Mouse (Mus musculus): Measurements from ENCODE around the gene Ikzf2. TPM values are rescaled to one million over a fixed set of nuclear protein-coding genes. Genes with fewer than 3 reads are reported as not detected.

Ikzf2 gene
- polyA plus RNA-seq, 1 experiment from 2014 or later = 3.4 TPM

- Histone ChIP-seq H3K27me3 (ENCODE audit: control insufficient read depth, insufficient read depth, low read length) (no peaks in the 10 kb centered on the region), H3K4me2 (ENCODE audit: low read depth) (no peak overlapping the region), H3K9ac (ENCODE audit: low read length) (no peak overlapping the region), H3K27ac (ENCODE audit: low read depth, low read length) (no peak overlapping the region), H3K4me1 (ENCODE audit: control insufficient read depth, insufficient read depth, low read length) (no peaks in the 10 kb centered on the region), H3K4me3 (ENCODE audit: low read depth, low read length) (no peak overlapping the region), H3K9me3 (ENCODE audit: control insufficient read depth, low read length) (no peaks in the 10 kb centered on the region), H3K36me3 (ENCODE audit: control insufficient read depth, insufficient read depth, low read length) (no peaks in the 10 kb centered on the region)
- WGBS = 87% methylated on average over 3 of the region's 3 CpGs
- ATAC-seq (ENCODE audit: insufficient read depth, low FRiP score, low TSS enrichment) (no peak), DNase-seq (ENCODE audit: low spot score) (no peak)
Observed at GRCm38 (mm10) chr1:69682261-69682660, 4.8 kb downstream of the Ikzf2 start.

- Histone ChIP-seq H3K4me2 (ENCODE audit: low read depth) (no peak overlapping the region), H3K9me3 (ENCODE audit: control insufficient read depth, low read length) (no peaks in the 10 kb centered on the region), H3K4me3 (ENCODE audit: low read depth, low read length) (no peak overlapping the region), H3K36me3 (ENCODE audit: control insufficient read depth, insufficient read depth, low read length) (no peaks in the 10 kb centered on the region), H3K9ac (ENCODE audit: low read length) (no peak overlapping the region), H3K27ac (ENCODE audit: low read depth, low read length) (no peak overlapping the region), H3K4me1 (ENCODE audit: control insufficient read depth, insufficient read depth, low read length) (no peaks in the 10 kb centered on the region), H3K27me3 (ENCODE audit: control insufficient read depth, insufficient read depth, low read length) (no peaks in the 10 kb centered on the region)
- WGBS = 86% methylated on average over 5 of the region's 5 CpGs
- DNase-seq (ENCODE audit: low spot score) (no peak), ATAC-seq (ENCODE audit: insufficient read depth, low FRiP score, low TSS enrichment) (no peak)
Observed at GRCm38 (mm10) chr1:69681003-69681402, 6.0 kb downstream of the Ikzf2 start.

- H3K9ac ChIP-seq (ENCODE audit: low read length) = no peak overlapping the region
- H3K27ac ChIP-seq (ENCODE audit: low read depth, low read length) = no peak overlapping the region
- no peak overlapping the region for H3K4me3 ChIP-seq (ENCODE audit: low read depth, low read length)
- no peak for ATAC-seq (ENCODE audit: insufficient read depth, low FRiP score, low TSS enrichment)
- DNase-seq (ENCODE audit: low spot score) = no peak
- no peaks in the 10 kb centered on the region for H3K4me1 ChIP-seq (ENCODE audit: control insufficient read depth, insufficient read depth, low read length)
- H3K36me3 ChIP-seq (ENCODE audit: control insufficient read depth, insufficient read depth, low read length) = no peaks in the 10 kb centered on the region
- H3K4me2 ChIP-seq (ENCODE audit: low read depth) = no peak overlapping the region
- no peaks in the 10 kb centered on the region for H3K9me3 ChIP-seq (ENCODE audit: control insufficient read depth, low read length)
- 89% methylated on average over 4 of the region's 4 CpGs for WGBS
- H3K27me3 ChIP-seq (ENCODE audit: control insufficient read depth, insufficient read depth, low read length) = no peaks in the 10 kb centered on the region
Observed at GRCm38 (mm10) chr1:69680501-69680900, 6.5 kb downstream of the Ikzf2 start.

- WGBS = 90% methylated on average over 10 of the region's 10 CpGs
Observed at GRCm38 (mm10) chr1:69669897-69670404, 17.1 kb downstream of the Ikzf2 start.

GRCm38 (mm10) chr1:69667456-69667855, 19.6 kb downstream of the Ikzf2 start:
- Histone ChIP-seq H3K27ac (ENCODE audit: low read depth, low read length) (no peak overlapping the region), H3K4me1 (ENCODE audit: control insufficient read depth, insufficient read depth, low read length) (no peaks in the 10 kb centered on the region), H3K9me3 (ENCODE audit: control insufficient read depth, low read length) (no peaks in the 10 kb centered on the region), H3K4me3 (ENCODE audit: low read depth, low read length) (no peak overlapping the region), H3K9ac (ENCODE audit: low read length) (no peak overlapping the region), H3K4me2 (ENCODE audit: low read depth) (no peak overlapping the region), H3K27me3 (ENCODE audit: control insufficient read depth, insufficient read depth, low read length) (no peaks in the 10 kb centered on the region), H3K36me3 (ENCODE audit: control insufficient read depth, insufficient read depth, low read length) (no peaks in the 10 kb centered on the region)
- no peak for DNase-seq (ENCODE audit: low spot score)
- no peak for ATAC-seq (ENCODE audit: insufficient read depth, low FRiP score, low TSS enrichment)
- WGBS = 85% methylated on average over 5 of the region's 5 CpGs

More at GRCm38 (mm10) chr1:69669897-69670404, 17.1 kb downstream of the Ikzf2 start:
- H3K9ac ChIP-seq (ENCODE audit: low read length) = no peak overlapping the region
- H3K4me3 ChIP-seq (ENCODE audit: low read depth, low read length) = no peak overlapping the region
- no peak overlapping the region for H3K27ac ChIP-seq (ENCODE audit: low read depth, low read length)
- H3K27me3 ChIP-seq (ENCODE audit: control insufficient read depth, insufficient read depth, low read length) = no peaks in the 10 kb centered on the region
- H3K4me2 ChIP-seq (ENCODE audit: low read depth) = no peak overlapping the region
- ATAC-seq (ENCODE audit: insufficient read depth, low FRiP score, low TSS enrichment) (no peak), DNase-seq (ENCODE audit: low spot score) (no peak)
- H3K9me3 ChIP-seq (ENCODE audit: control insufficient read depth, low read length) = no peaks in the 10 kb centered on the region
- no peaks in the 10 kb centered on the region for H3K36me3 ChIP-seq (ENCODE audit: control insufficient read depth, insufficient read depth, low read length)
- no peaks in the 10 kb centered on the region for H3K4me1 ChIP-seq (ENCODE audit: control insufficient read depth, insufficient read depth, low read length)

GRCm38 (mm10) chr1:69659779-69660178, 27.3 kb downstream of the Ikzf2 start:
- Histone ChIP-seq H3K4me1 (ENCODE audit: control insufficient read depth, insufficient read depth, low read length) (no peaks in the 10 kb centered on the region; the same call in 1 of the 2 replicates), H3K27me3 (ENCODE audit: control insufficient read depth, insufficient read depth, low read length) (no peaks in the 10 kb centered on the region), H3K4me2 (ENCODE audit: low read depth) (no peak overlapping the region), H3K4me3 (ENCODE audit: low read depth, low read length) (no peak overlapping the region), H3K9me3 (ENCODE audit: control insufficient read depth, low read length) (no peaks in the 10 kb centered on the region), H3K9ac (ENCODE audit: low read length) (no peak overlapping the region), H3K36me3 (ENCODE audit: control insufficient read depth, insufficient read depth, low read length) (no peaks in the 10 kb centered on the region), H3K27ac (ENCODE audit: low read depth, low read length) (no peak overlapping the region)
- WGBS = 61% methylated on average over 2 of the region's 2 CpGs
- ATAC-seq (ENCODE audit: insufficient read depth, low FRiP score, low TSS enrichment) = no peak
- DNase-seq (ENCODE audit: low spot score) = no peak

GRCm38 (mm10) chr1:69658051-69658450, 29.0 kb downstream of the Ikzf2 start:
- no peak overlapping the region for H3K27ac ChIP-seq (ENCODE audit: low read depth, low read length)
- H3K27me3 ChIP-seq (ENCODE audit: control insufficient read depth, insufficient read depth, low read length) = no peaks in the 10 kb centered on the region
- WGBS = 32% methylated on average over 6 of the region's 6 CpGs
- no peak overlapping the region for H3K4me3 ChIP-seq (ENCODE audit: low read depth, low read length)
- H3K36me3 ChIP-seq (ENCODE audit: control insufficient read depth, insufficient read depth, low read length) = no peaks in the 10 kb centered on the region
- H3K9me3 ChIP-seq (ENCODE audit: control insufficient read depth, low read length) = no peaks in the 10 kb centered on the region
- no peak overlapping the region for H3K4me2 ChIP-seq (ENCODE audit: low read depth)
- DNase-seq (ENCODE audit: low spot score) (no peak), ATAC-seq (ENCODE audit: insufficient read depth, low FRiP score, low TSS enrichment) (peak; percentile 45; the same call in 1 of the 2 replicates)
- H3K9ac ChIP-seq (ENCODE audit: low read length) = no peak overlapping the region
- no peaks in the 10 kb centered on the region; the same call in 1 of the 2 replicates for H3K4me1 ChIP-seq (ENCODE audit: control insufficient read depth, insufficient read depth, low read length)

GRCm38 (mm10) chr1:69657455-69657854, 29.6 kb downstream of the Ikzf2 start:
- ATAC-seq (ENCODE audit: insufficient read depth, low FRiP score, low TSS enrichment) = no peak
- Histone ChIP-seq H3K9ac (ENCODE audit: low read length) (no peak overlapping the region), H3K27ac (ENCODE audit: low read depth, low read length) (no peak overlapping the region), H3K4me2 (ENCODE audit: low read depth) (no peak overlapping the region), H3K4me3 (ENCODE audit: low read depth, low read length) (no peak overlapping the region), H3K36me3 (ENCODE audit: control insufficient read depth, insufficient read depth, low read length) (no peaks in the 10 kb centered on the region), H3K4me1 (ENCODE audit: control insufficient read depth, insufficient read depth, low read length) (no peaks in the 10 kb centered on the region; the same call in 1 of the 2 replicates), H3K9me3 (ENCODE audit: control insufficient read depth, low read length) (no peaks in the 10 kb centered on the region), H3K27me3 (ENCODE audit: control insufficient read depth, insufficient read depth, low read length) (no peaks in the 10 kb centered on the region)
- WGBS = 91% methylated on average over 3 of the region's 3 CpGs
- no peak for DNase-seq (ENCODE audit: low spot score)

- Histone ChIP-seq H3K36me3 (ENCODE audit: control insufficient read depth, insufficient read depth, low read length) (no peaks in the 10 kb centered on the region), H3K27ac (ENCODE audit: low read depth, low read length) (no peak overlapping the region), H3K4me3 (ENCODE audit: low read depth, low read length) (no peak overlapping the region), H3K4me2 (ENCODE audit: low read depth) (no peak overlapping the region), H3K27me3 (ENCODE audit: control insufficient read depth, insufficient read depth, low read length) (no peaks in the 10 kb centered on the region), H3K4me1 (ENCODE audit: control insufficient read depth, insufficient read depth, low read length) (no peaks in the 10 kb centered on the region; the same call in 1 of the 2 replicates), H3K9me3 (ENCODE audit: control insufficient read depth, low read length) (no peaks in the 10 kb centered on the region), H3K9ac (ENCODE audit: low read length) (no peak overlapping the region)
- ATAC-seq (ENCODE audit: insufficient read depth, low FRiP score, low TSS enrichment) (no peak), DNase-seq (ENCODE audit: low spot score) (peak; percentile 38)
- WGBS = 20% methylated on average over 16 of the region's 16 CpGs
Observed at GRCm38 (mm10) chr1:69656929-69657328, 30.1 kb downstream of the Ikzf2 start.
